Mouse (Mus musculus): ENCODE results near the gene Cfap73.

GRCm38 (mm10) chr5:120586741-120587615 lies 47.1 kb downstream of the Cfap73 start:
- TF ChIP-seq EP300 (IDR thresholded peaks at IDR 0.05; ENCODE audit: low read depth in 1 of 2, low read length in 2 of 2) (peak in 1 of 2 experiments; percentile 30; a peak in 1 of 4 replicates), CHD2 (IDR thresholded peaks at IDR 0.05; ENCODE audit: low read length) (peak; percentile 36), CTCF (IDR thresholded peaks at IDR 0.05 in 2 of 3, conservative IDR thresholded peaks at IDR 0.05 in 1 of 3; ENCODE audit: control insufficient read depth in 1 of 3, insufficient read depth in 1 of 3, low read depth in 2 of 3, low read length in 3 of 3, poor library complexity in 1 of 3, severe bottlenecking in 1 of 3) (no peak)

Data from MEL (cell line).